Mouse (Mus musculus): ENCODE results near the gene Usp15. TPM values are rescaled to one million over a fixed set of nuclear protein-coding genes. Genes with fewer than 3 reads are reported as not detected.

Gene Usp15
- total and polyA plus RNA-seq, 3 experiments, result 65.4 to 124 (median 113) TPM

DNA sequence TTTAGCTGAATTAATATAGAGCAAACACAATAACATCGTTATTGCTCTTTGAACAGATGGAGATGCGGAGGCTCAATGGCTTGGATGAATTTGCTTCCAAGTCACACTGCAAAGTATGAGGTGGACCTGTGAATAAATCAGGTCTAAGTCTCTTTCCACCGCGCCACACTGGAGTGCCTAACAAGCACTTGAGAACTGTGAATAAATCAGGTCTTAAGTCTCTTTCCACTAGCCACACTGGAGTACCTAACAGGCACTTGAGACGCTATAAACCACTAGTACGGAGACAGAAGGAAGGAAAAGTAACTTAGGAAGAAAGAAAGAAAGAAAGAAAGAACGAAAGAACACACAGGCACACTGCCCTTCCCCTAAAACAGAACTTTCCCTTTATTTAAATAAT, 1.3 kb downstream of the Usp15 start:
- H3K36me3 ChIP-seq (replicated peaks in 1 of 2; ENCODE audit: control insufficient read depth in 1 of 2, insufficient read depth in 1 of 2, low read length in 1 of 2), result peaks cover 0 to 7% of the 10 kb centered on the region in 2 experiments
- H3K9ac ChIP-seq (ENCODE audit: insufficient read depth, low read depth), result peak overlapping the region; percentile 85
- H3K27me3 ChIP-seq (replicated peaks), result no peaks in the 10 kb centered on the region
- dilution Hi-C loops (cut with MboI; ENCODE audit: extremely low pct_ligation_motif_present, extremely low pct_unique_long_range_greater_than_20kb, low sequenced_read_pairs) (no loop called here), in situ Hi-C loops (cut with MboI; ENCODE audit: low pct_ligation_motif_present, low pct_unique_long_range_greater_than_20kb, low sequenced_read_pairs) (no loop called here)
- DNase-seq (ENCODE audit: extremely low read depth), result no peak
- TF ChIP-seq USF1 (IDR thresholded peaks at IDR 0.05; ENCODE audit: low read depth, low read length), result no peak
- no peak for TF ChIP-seq MAX (IDR thresholded peaks at IDR 0.05; ENCODE audit: low read length)
- TF ChIP-seq SMC3 (IDR thresholded peaks at IDR 0.05; ENCODE audit: low read depth, low read length), result no peak
- TF ChIP-seq MXI1 (IDR thresholded peaks at IDR 0.05; ENCODE audit: low read depth, low read length), result no peak
- TF ChIP-seq EP300 (IDR thresholded peaks at IDR 0.05; ENCODE audit: low read length), result no peak
- TF ChIP-seq GABPA (IDR thresholded peaks at IDR 0.05; ENCODE audit: insufficient replicate concordance, low read depth, low read length), result no peak
- no peak for TF ChIP-seq MAFK (IDR thresholded peaks at IDR 0.05; ENCODE audit: insufficient replicate concordance, low read length)
- no peak for TF ChIP-seq ZMIZ1 (IDR thresholded peaks at IDR 0.05; ENCODE audit: low read depth, low read length)
- TF ChIP-seq CHD2 (IDR thresholded peaks at IDR 0.05; ENCODE audit: low read length), result no peak
- TF ChIP-seq PAX5 (IDR thresholded peaks at IDR 0.05; ENCODE audit: low read length), result no peak
- no peak for TF ChIP-seq ELF1 (IDR thresholded peaks at IDR 0.05; ENCODE audit: low read depth, low read length)
- no peak for TF ChIP-seq MAZ (IDR thresholded peaks at IDR 0.05; ENCODE audit: low read depth, low read length)
- no peak for TF ChIP-seq IRF4 (IDR thresholded peaks at IDR 0.05; ENCODE audit: low read depth, low read length)
- no peak for TF ChIP-seq CHD1 (IDR thresholded peaks at IDR 0.05; ENCODE audit: low read depth, low read length)
- no peak overlapping the region for H3K27ac ChIP-seq (ENCODE audit: insufficient read depth, low read depth)
- peaks cover 48% of the 10 kb centered on the region for H3K79me2 ChIP-seq (replicated peaks; ENCODE audit: control insufficient read depth, extremely low read depth, insufficient read depth, poor library complexity, severe bottlenecking)
- no peaks in the 10 kb centered on the region for H3K9me3 ChIP-seq (replicated peaks; ENCODE audit: low read length)
- H3K4me3 ChIP-seq (replicated peaks in 1 of 3; ENCODE audit: low read depth in 2 of 3, low read length in 2 of 3, poor library complexity in 1 of 3), result peak overlapping the region; percentile 79 to 97 (median 88)
- H3K4me1 ChIP-seq (ENCODE audit: control insufficient read depth in 1 of 2, insufficient read depth in 2 of 2), result peaks cover 5 to 42% of the 10 kb centered on the region in 2 experiments; a peak in 3 of 4 replicates
- peak overlapping the region; percentile 97 for H3K4me2 ChIP-seq (ENCODE audit: insufficient read depth, low read depth, poor library complexity, severe bottlenecking)

DNA sequence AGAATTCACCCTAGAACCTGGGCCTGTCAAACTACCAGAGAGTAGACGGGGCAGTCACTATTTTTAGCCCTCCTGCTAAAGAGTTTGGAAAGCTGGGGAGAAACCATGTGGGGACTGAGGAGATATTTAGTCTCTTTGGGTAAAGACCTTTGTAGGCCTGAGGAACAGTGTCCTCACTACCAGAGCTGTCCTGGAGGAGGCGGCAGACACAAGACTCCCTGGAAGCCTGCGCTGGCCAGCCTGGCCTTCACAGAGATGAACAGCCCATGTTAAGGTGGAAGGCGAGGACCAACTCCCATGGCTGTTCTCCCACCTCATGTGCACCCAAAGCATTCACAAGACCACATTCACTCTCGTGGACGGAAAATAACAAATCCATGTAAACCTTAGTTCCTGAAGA, 5.8 kb downstream of the Usp15 start:
- H3K9ac ChIP-seq (ENCODE audit: insufficient read depth, low read depth), result no peak overlapping the region
- TF ChIP-seq CTCF (conservative IDR thresholded peaks at IDR 0.05 in 1 of 2, IDR thresholded peaks at IDR 0.05 in 1 of 2; ENCODE audit: low read depth in 2 of 2, low read length in 2 of 2) (peak in 1 of 2 experiments; percentile 30; a peak in 1 of 4 replicates), TBP (conservative IDR thresholded peaks at IDR 0.05; ENCODE audit: low read depth, low read length) (no peak)
- peaks cover 0 to 37% of the 10 kb centered on the region in 2 experiments for H3K36me3 ChIP-seq (replicated peaks in 1 of 2; ENCODE audit: control insufficient read depth in 1 of 2, insufficient read depth in 1 of 2, low read length in 1 of 2)
- peaks cover 73% of the 10 kb centered on the region for H3K79me2 ChIP-seq (replicated peaks; ENCODE audit: control insufficient read depth, extremely low read depth, insufficient read depth, poor library complexity, severe bottlenecking)
- H3K4me3 ChIP-seq (replicated peaks in 1 of 3; ENCODE audit: low read depth in 2 of 3, low read length in 2 of 3, poor library complexity in 1 of 3), result no peak overlapping the region
- H3K4me2 ChIP-seq (ENCODE audit: insufficient read depth, low read depth, poor library complexity, severe bottlenecking), result no peak overlapping the region
- H3K27me3 ChIP-seq (replicated peaks), result no peaks in the 10 kb centered on the region
- in situ Hi-C loops (cut with MboI; ENCODE audit: low pct_ligation_motif_present, low pct_unique_long_range_greater_than_20kb, low sequenced_read_pairs), result no loop called here
- H3K27ac ChIP-seq (ENCODE audit: insufficient read depth, low read depth), result no peak overlapping the region
- dilution Hi-C loops (cut with MboI; ENCODE audit: extremely low pct_ligation_motif_present, extremely low pct_unique_long_range_greater_than_20kb, low sequenced_read_pairs), result no loop called here
- H3K4me1 ChIP-seq (ENCODE audit: control insufficient read depth in 1 of 2, insufficient read depth in 2 of 2), result peaks cover 8 to 77% of the 10 kb centered on the region in 2 experiments
- no peak for DNase-seq (ENCODE audit: extremely low read depth)
- no peaks in the 10 kb centered on the region for H3K9me3 ChIP-seq (replicated peaks; ENCODE audit: low read length)

Data from CH12.LX (cell line).